Mouse (Mus musculus) Patski (cell line): Measurements from ENCODE around the gene Jam3. TPM values are rescaled to one million over a fixed set of nuclear protein-coding genes. Genes with fewer than 3 reads are reported as not detected.

ENCODE experiments used
- ATAC-seq: fragments of 100-300 bp; one replicate; pipeline ENCODE4 v1.8.0; 2021
- CTCF ChIA-PET: fragments of 350-600 bp; sonication (Branson Sonifier 250); formaldehyde crosslinking; loops from one replicate; lab custom pipeline; 2022; ENCODE audit warnings: inconsistent platforms; lab: Charles Lee
- POLR2A ChIA-PET: fragments of 350-600 bp; sonication (Branson Sonifier 250); formaldehyde crosslinking; loops from one replicate; lab custom pipeline; 2022; ENCODE audit warnings: antibody characterized with exemption, inconsistent platforms; lab: Charles Lee
- DNase-seq: peaks from one replicate; pipeline ENCODE4 v3.0.0-alpha.2; 2011; ENCODE audit warnings: low read depth, low spot score
- H3K27me3 ChIP-seq: fragments of 371-371 bp; one replicate; pipeline ENCODE4 v1.5.1; 2021
- CTCF ChIP-seq: fragments of 100-300 bp; IDR thresholded peaks from one replicate; pipeline ENCODE4 v1.5.1; 2021
- in situ Hi-C: fragments of 300-500 bp; cut with MboI; formaldehyde crosslinking; loops from 3 replicates; pipeline ENCODE4 v1.11.1; 2018; ENCODE audit warnings: low pct_unique_long_range_greater_than_20kb, mixed read lengths
- polyA plus RNA-seq: library from polyadenylated mRNA; unstranded; gene quantifications from one replicate; pipeline ENCODE4 v1.2.3, GENCODE M21; 2021

Gene Jam3
- polyA plus RNA-seq, 1 experiment from 2014 or later, result 40.0 TPM

DNA sequence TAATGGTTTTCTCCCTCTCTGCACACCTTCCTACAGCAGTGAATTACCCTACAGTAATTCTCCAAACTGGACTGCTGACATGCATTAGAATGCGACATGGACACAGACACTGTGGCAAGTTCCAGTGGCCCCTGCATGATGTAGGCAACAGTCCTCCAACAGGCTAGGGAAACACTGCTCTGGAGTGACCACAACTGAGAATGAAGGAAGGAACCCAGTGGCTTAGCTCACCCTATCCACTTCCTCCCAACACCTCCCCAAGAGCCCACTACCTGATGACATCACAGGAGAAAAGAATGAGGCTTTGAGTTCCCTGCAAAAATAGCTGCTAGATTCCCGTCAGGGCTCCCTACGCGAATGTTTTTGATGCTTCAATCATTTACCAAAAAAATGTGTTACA lies 55.7 kb downstream of the Jam3 start:
- no peak for ATAC-seq

DNA sequence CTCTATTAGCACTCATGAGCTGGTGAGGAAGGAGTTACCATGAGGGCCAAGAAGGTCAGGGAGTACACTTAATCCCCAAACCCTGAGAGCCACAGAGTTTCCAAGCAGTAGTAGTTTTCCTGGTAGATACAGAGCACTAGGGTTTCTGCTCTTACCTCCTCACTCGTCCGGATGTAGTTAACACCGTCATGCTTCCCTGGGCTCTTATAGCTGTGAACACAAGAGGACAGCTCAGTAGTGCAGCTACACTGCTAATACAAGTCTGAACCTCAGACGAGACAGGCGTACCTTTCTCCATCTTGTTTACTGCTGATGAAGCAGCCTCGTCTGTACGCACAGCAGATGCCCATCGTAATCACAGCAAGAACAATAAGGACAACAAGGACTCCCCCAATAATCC lies 56.7 kb downstream of the Jam3 start:
- no peak for TF ChIP-seq CTCF
- ATAC-seq, result no peak
- CTCF ChIA-PET, result interaction anchor here (1.5 kb wide), 1 partner anchor 24 kb away, joined by 4 read pairs; no protein-coding TSS in a partner anchor
- H3K27me3 ChIP-seq, result no peaks in the 10 kb centered on the region
- POLR2A ChIA-PET, result no interaction called here
- in situ Hi-C loops, result no loop called here
- DNase-seq, result no peak

More for the DNA sequence above, 55.7 kb downstream of the Jam3 start:
- ChIA-PET CTCF (interaction anchor here (1.0 to 1.5 kb wide), 2 partner anchors 25 to 76 kb away, joined by 4 read pairs; no protein-coding TSS in a partner anchor), POLR2A (interaction anchor here (0.6 kb wide), 1 partner anchor 208 kb away, joined by 3 read pairs; no protein-coding TSS in a partner anchor)
- no peak for TF ChIP-seq CTCF
- in situ Hi-C loops, result no loop called here
- no peak for DNase-seq
- no peaks in the 10 kb centered on the region for H3K27me3 ChIP-seq

DNA sequence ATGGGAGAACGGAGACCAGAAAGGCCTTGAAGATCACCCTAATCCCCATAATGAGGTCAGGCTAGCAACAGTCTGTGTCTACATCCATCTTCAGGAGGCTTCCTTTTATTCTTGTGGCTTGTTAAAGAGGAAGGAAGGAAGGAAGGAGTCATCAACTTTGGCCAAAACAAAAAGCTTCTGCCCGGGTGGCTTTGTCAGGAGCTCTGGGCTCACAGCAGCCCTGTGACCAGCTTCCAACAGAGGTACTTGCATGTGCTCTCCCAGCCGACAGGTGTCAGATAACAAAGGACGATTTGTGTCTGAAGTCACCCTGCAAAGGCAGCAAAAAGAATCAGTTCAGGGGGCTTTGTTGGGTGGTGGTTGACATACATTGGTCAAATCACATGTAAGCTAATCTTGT lies 57.1 kb downstream of the Jam3 start:
- in situ Hi-C loops, result no loop called here
- ChIA-PET POLR2A (no interaction called here), CTCF (interaction anchor here (1.5 kb wide), 1 partner anchor 23 kb away, joined by 4 read pairs; no protein-coding TSS in a partner anchor)
- no peak for ATAC-seq
- no peaks in the 10 kb centered on the region for H3K27me3 ChIP-seq
- DNase-seq, result no peak
- TF ChIP-seq CTCF, result no peak

DNA sequence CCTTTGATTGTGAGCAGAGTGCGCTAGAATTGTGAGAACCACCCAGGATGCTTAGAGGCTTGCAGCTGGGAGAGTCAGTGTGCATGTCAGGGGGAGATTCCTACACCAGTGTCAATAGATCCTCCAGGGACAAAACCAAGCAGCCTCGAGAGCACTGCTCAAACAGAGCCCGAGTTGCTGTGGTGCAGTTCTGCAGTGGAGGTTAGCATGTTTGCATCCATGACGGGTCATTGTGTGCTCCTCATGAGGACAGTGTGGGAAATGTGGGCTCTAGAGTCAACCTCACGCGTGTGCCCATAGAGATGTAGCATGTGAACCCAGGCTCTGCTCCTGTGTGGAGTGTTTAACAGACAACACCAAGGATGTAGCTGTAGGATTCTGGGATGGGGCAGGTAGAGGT lies 62.3 kb downstream of the Jam3 start:
- ChIA-PET CTCF (interaction anchor here (1.4 kb wide), 1 partner anchor 14 kb away, joined by 4 read pairs; no protein-coding TSS in a partner anchor), POLR2A (no interaction called here)
- in situ Hi-C loops, result no loop called here
- ATAC-seq, result no peak
- no peaks in the 10 kb centered on the region for H3K27me3 ChIP-seq
- DNase-seq, result no peak
- TF ChIP-seq CTCF, result no peak

DNA sequence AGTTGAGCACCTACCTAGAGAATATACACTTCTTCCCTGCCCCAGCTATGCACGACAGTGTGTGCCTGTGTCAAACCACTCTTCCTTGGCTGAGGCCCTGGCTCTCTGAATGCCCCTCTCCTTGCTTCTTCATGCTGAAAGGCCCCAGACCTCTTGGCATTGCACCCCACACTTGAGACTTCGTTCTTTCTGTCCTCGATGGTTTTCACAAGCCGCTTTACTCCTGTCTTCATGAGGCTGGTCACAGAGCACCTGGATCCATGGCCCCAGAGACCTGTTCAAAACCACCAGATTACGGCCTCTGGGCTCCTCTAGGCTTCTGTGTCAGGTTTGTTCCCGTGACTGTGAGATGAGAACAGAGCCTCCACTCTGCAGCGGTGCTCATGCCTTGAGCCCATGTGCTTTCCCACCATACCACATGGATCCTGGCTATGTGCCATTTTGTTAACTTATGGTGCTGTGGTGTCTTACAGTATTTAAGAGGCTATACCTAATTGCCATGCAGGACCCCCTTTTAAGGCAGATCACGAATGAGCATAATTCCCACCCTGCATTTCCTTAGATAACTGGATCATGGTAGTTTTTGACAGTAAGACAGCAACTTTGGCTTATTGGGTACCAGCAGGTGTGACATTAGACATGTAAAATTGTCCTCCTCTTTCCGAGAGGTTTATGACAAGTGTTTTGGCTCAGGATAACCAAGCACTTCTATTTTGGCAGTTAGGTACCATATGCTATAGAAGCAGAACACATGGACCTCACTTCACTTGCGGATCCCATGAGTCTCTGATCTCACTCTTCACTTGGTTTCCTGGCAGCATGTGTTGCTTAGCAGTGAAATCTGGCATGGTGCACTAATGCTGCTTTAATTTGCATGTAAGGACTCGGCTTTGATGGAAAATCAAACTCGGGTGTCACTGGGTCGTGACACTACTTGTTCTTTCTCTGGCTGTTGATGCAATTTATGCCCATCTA lies 64.1 kb downstream of the Jam3 start:
- in situ Hi-C loops, result no loop called here
- no peak for TF ChIP-seq CTCF
- DNase-seq, result no peak
- POLR2A ChIA-PET, result no interaction called here
- CTCF ChIA-PET, result interaction anchor here (1.7 kb wide), 1 partner anchor 16 kb away, joined by 6 read pairs; no protein-coding TSS in a partner anchor
- no peak for ATAC-seq
- H3K27me3 ChIP-seq, result no peaks in the 10 kb centered on the region

DNA sequence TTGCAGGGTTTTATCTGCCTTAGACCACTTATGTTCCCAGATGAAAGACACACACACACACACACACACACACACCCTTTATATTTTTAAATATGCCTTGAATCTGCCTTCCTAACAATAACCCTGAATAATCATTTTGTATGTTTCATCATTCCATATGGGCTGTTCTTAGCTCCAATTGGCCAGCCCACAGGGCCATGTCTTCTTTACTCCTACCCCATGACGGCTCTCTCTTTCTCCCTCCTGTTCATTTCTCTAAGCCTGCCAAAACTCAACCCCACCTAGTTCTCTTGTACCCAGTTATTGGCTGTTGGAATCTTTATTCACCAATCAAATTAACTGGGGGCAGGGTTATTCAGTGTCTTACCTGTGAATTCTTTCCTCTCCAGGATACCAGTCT lies 65.1 kb downstream of the Jam3 start:
- ChIA-PET CTCF (interaction anchor here (0.9 to 1.7 kb wide), 4 partner anchors 11 to 39 kb away, joined by 3 to 6 read pairs (median 4); no protein-coding TSS in a partner anchor), POLR2A (no interaction called here)
- no peaks in the 10 kb centered on the region for H3K27me3 ChIP-seq
- no peak for ATAC-seq
- in situ Hi-C loops, result no loop called here
- DNase-seq, result no peak
- no peak for TF ChIP-seq CTCF

DNA sequence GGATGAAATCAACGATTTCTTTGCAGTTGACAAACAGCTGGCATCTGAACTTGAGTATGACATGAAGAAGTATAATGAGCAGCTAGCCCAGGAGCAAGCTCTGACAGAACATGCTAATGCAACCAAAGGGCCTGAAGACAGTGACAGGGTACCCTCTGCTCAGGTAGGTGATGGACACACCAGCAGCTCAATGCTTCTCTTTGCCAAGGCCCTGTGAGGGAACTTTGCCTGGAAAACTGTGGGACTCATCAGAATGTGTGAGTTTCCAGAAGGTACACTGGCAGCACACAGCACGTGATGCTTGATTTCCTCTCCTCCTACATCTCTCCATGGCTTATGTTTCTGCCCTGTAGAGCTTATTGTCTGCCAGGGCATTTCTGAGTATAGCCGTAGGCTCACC lies 67.8 kb downstream of the Jam3 start:
- DNase-seq, result no peak
- CTCF ChIA-PET, result interaction anchor here (1.9 kb wide), 1 partner anchor 10 kb away, joined by 5 read pairs; no protein-coding TSS in a partner anchor
- H3K27me3 ChIP-seq, result no peaks in the 10 kb centered on the region
- ATAC-seq, result no peak
- POLR2A ChIA-PET, result no interaction called here
- TF ChIP-seq CTCF, result no peak
- in situ Hi-C loops, result no loop called here

DNA sequence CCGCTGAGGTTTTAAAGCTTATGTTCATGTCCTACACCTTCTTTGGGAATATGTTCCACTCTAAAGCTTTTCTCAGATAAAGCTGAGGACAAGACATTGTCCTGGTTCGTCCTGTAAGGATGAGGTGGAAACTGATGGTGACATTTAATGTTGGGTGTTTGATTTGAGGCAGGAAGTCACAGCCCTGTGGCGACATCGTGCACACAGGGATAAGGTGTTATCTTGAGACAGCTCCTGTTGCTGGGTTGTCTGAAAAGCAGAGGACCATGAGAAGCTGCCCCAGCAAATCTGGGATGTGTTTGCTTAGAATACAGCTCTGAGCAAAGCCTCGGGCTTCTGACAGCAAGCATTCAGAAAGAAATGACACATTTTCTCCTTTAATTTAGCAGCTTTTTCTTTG lies 69.0 kb downstream of the Jam3 start:
- POLR2A ChIA-PET, result no interaction called here
- TF ChIP-seq CTCF, result no peak
- in situ Hi-C loops, result no loop called here
- DNase-seq (no peak), ATAC-seq (no peak)
- CTCF ChIA-PET, result interaction anchor here (0.8 to 1.7 kb wide), 4 partner anchors 10 to 90 kb away, joined by 3 to 9 read pairs (median 5); no protein-coding TSS in a partner anchor
- no peaks in the 10 kb centered on the region for H3K27me3 ChIP-seq

DNA sequence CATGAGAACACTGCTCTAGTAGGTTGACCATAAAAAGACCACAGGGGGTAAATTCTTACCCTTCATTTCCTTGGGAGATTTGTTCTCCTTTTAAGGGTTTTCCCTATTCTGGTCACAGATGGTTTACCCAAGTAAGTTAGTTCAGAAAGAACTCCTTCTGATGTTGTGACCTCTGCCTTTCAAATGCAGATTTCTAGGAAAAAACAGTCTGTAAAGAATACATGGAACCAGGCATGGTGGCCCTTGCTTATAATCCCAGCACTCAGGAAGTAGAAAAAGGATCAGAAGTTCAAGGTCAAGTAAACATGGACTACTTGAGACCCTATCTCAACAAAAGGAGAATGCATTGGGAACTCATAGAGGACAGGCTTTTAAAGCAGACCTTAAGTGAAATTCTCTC lies 79.4 kb downstream of the Jam3 start:
- ChIA-PET POLR2A (no interaction called here), CTCF (interaction anchor here (1.1 to 1.5 kb wide), 4 partner anchors 8 to 29 kb away, joined by 3 to 8 read pairs (median 3); no protein-coding TSS in a partner anchor)
- H3K27me3 ChIP-seq, result no peaks in the 10 kb centered on the region
- in situ Hi-C loops, result no loop called here
- DNase-seq (no peak), ATAC-seq (no peak)
- no peak for TF ChIP-seq CTCF

DNA sequence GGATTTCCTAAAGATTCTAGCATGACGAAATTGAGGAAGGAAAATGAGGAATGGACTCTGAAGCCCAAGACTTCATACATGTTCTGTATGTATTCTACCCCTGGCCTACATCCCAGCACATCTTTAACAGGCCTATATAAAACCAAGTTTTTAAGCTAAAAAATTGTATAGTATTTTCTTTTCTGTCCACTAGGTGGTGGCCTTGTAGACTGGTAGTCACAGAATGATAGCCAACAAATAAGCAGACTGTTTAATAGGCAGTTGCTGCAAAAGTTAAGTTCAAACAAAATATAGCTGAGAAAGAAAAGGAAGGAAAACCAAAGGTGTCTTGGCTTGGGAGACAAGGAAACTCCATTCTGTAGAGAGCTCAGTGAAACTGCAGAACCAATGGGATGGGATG lies 80.5 kb downstream of the Jam3 start:
- no peak for DNase-seq

DNA sequence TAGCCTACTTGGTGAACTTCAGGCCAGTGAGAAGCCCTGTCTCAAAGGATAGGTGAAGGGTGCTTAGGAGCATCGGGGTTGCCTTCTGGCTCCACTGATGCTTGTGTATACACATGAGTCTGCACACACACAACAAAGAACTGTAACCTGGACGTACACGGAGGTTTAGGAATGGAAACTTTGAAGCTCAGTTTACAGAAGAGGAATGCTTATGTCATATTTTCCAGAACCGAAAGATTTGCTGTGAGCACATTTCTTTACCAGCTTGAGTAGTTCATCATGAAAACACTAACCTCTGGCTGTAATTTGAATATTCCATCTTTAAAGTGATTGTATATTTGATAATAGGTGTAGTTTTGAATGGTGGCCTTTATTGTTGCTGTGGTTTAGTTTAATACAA lies 84.3 kb downstream of the Jam3 start:
- ChIA-PET POLR2A (no interaction called here), CTCF (no interaction called here)
- H3K27me3 ChIP-seq, result no peaks in the 10 kb centered on the region
- in situ Hi-C loops, result no loop called here
- DNase-seq (no peak), ATAC-seq (no peak)
- TF ChIP-seq CTCF, result no peak

More for the DNA sequence above, 80.5 kb downstream of the Jam3 start:
- no peaks in the 10 kb centered on the region for H3K27me3 ChIP-seq
- CTCF ChIA-PET, result interaction anchor here (0.7 to 1.7 kb wide), 6 partner anchors 11 to 31 kb away, joined by 3 to 9 read pairs (median 5); no protein-coding TSS in a partner anchor
- peak; percentile 12 for ATAC-seq
- POLR2A ChIA-PET, result no interaction called here
- peak; percentile 43 for TF ChIP-seq CTCF
- in situ Hi-C loops, result no loop called here
